Mouse (Mus musculus) kidney, adult 8-10 months (tissue): ENCODE measurements around the gene Tpk1.
"Not testable (repeated sequence)": the region's sequence is repeated elsewhere in the genome, so short reads cannot be mapped to it uniquely, and the experiment has no call there.

Source experiments
- DNase-seq, 2 experiments: peaks; one replicate each; pipeline ENCODE4 v3.0.0; 2022

Tpk1 gene

GRCm38 (mm10) chr6:43638865-43639264 is 27.2 kb downstream of the Tpk1 start:
- DNase-seq = no peak

- DNase-seq = no peak
These were observed 28.0 kb downstream of the Tpk1 start for GRCm38 (mm10) chr6:43638119-43638518.

DNA sequence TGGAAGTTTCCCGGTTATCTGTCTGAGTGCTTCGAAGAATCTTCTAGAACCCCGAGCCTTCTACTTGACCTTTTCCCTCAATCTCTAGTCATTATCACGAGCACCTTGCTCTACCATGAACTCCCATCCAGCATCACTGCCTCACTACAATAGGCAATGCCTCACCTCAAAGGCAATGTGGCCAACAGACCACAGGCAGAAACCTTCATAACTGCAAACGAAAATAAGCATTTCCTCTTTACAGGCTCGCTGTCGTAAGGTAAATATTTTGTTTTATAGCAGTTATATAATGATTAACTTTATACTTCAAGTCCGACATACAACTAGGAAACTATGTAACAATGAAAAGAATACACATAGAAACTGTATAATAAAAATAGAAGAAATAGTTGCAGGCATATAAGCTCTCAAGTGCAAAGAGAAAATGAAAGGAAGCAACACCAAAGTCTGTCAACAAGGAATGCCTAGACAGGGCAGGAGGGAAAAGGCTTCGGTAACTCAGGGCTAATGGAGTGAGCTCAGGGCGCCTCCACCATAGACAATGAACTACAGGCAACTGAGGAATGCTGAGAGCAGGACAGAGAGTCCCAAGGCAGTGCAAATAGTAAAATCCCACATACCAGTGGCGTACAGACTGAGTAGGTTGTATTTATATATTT is 29.0 kb downstream of the Tpk1 start:
- DNase-seq = no peak

- DNase-seq = no peak
These were observed 32.6 kb downstream of the Tpk1 start for GRCm38 (mm10) chr6:43633308-43633963.

GRCm38 (mm10) chr6:43632871-43633270 is 33.2 kb downstream of the Tpk1 start:
- no peak for DNase-seq

DNA sequence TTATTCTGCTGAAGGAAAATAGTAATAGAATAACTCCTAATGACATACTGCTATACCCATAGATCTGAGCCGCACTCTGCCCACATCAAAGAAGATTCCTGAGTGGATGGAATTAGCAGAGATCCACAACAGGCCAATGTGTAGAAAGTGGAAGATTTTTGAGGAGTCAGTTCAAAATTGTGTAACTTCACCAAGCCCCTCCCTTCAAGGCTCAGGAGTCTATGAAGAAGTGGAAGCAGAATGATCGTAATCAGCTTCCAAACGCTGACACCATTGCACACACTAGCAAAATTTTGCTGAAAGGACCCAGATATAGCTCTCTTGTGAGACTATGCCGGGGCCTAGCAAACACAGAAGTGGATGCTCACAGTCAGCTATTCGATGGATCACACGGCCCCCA is 42.6 kb downstream of the Tpk1 start:
- not testable (repeated sequence) for DNase-seq

- no peak for DNase-seq
These were observed 46.8 kb downstream of the Tpk1 start for GRCm38 (mm10) chr6:43619258-43619657.

DNA sequence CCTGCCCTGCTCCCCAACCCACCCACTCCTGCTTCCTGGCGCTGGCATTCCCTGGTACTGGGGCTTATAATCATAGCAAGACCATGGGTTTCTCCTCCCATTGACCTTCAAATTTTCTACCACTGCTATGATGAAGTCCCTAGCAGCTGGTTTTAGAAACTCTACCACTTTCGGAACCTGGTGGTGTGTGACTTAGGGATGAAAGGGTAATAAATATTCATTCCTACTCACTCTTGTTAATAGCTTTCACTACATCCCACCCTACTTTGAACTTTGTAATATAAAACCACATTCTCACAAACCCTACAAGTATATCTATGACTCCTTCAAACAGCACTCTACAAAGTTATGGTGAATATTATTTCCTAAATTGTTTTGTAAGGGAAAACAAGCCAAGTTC is 54.3 kb downstream of the Tpk1 start:
- no peak for DNase-seq

DNA sequence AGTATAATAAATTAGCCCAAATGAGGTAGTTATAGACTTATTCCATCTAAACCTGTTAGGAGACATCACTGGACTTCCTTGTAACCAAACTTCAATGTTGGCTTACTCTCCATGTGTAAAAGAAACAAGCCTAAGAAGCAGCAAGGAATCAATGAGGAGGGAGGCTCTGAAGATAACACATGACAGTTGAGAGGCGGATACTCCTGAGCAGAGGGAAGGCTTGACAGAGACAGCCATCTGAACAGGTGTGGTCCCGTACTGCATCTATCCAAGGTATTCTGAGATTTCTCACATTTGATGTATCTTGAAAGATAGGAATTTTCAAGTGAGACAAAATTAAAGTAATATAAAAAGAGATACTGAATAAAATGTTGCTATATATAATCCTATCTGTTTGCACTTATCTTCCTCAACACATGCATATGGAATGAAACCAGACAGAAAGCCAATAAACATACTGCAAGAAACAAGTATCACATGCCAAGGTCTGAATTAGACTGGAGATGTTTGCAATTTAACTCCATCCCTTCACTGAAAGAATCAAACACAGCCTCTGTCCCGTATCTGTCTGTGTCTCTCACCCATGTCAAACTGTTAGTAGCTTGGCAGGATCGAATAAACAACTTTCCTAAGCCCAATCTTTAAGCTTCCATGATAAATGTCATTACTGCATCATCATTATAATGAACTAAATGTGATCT is 75.1 kb downstream of the Tpk1 start:
- DNase-seq = no peak

DNA sequence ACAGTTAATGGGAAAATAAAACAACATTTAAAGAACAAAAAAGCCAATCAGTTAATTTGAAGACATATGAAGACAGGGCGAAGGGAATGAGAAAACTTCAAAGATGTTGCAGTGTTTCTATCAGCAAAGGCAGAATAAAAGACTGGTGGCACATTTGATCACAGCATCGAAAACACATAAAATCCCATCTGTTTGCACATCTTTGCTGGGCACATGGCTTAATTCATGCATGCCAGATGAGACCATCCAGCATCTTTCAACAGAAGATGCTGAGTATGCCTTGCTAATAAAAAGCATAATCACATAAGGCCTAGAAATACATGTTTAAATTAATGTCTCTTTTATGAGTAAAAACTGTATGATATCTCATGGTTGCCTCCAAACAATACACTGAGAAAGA is 80.8 kb downstream of the Tpk1 start:
- DNase-seq = no peak

DNA sequence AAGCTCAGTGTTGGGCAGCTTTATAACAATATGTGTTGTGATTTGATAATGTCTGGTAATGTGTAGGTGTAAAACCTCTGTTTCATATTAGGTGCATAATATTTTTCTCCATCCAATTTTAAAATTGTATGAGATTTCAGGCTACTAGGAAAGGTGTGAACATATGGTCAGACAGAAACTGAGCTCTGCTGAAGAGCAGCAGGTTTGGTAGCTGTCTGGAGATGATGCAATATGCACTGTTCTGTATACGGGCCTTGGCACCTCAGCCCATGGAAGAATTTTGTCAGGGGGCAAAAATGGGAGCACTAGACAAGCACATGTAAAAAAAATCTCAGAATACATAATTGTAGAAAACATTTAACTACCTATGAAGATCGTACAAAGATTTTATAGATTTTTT is 84.3 kb downstream of the Tpk1 start:
- no peak for DNase-seq

- DNase-seq = no peak
These were observed 98.2 kb downstream of the Tpk1 start for GRCm38 (mm10) chr6:43567885-43568284.

DNA sequence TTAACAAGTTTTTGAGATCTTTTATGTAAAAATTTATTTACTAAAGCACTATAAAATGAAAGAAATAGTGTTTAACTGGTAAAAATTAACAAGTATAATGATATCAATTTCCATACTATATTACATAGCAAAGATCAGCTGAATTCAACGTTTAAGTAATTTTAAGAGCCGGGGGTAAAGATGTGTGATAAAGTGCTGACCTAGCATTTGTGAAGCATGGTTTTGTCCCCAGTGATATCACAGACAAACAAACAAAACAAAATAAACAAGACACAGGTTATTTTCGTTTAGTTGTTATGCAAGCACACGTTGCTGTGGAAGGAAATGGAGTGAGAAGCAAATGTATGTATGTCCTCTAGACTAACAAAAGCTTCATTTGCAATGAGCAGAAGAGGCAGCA is 103.6 kb downstream of the Tpk1 start:
- no peak for DNase-seq

DNA sequence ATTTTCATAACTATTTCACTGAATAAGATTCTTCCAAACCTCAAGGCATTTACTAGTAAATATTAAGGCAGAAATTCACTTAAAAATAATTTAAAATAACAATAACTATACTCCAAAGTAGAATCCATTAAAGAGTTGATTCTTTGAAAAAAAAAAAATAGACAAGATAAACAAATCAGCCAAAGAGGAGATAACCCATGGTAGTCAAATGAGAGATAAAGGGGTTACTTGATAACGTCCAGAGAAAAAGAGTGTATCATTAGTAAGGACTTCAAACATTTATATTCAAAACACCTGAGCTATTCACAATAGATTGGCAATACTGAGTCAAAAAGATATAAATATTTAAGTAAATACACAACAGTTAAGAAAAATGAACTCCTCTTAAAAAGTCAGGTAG is 114.7 kb downstream of the Tpk1 start:
- no peak for DNase-seq

GRCm38 (mm10) chr6:43546537-43546936 is 119.5 kb downstream of the Tpk1 start:
- no peak for DNase-seq

GRCm38 (mm10) chr6:43537252-43537870 is 128.7 kb downstream of the Tpk1 start:
- no peak for DNase-seq

DNA sequence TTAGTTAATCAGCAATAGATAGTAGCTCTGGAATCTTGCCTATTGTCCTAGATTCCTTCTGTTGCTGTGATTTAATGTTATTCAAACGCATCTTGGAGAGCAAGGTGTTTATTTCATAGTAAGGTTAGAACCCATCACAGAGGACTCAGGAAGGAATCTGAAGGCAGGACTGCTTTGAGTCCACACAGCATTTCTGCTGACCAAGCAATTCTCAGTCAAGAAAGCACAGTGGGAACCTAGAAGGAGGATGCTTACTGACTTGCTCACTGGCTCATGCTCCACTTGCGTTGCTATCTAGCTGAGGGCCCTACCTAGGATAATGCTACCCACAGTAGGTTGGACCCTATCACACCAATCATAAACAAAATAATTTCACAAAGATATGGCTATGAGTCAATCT is 130.6 kb downstream of the Tpk1 start:
- DNase-seq = no peak

GRCm38 (mm10) chr6:43533323-43533722 is 132.8 kb downstream of the Tpk1 start:
- DNase-seq = no peak

DNA sequence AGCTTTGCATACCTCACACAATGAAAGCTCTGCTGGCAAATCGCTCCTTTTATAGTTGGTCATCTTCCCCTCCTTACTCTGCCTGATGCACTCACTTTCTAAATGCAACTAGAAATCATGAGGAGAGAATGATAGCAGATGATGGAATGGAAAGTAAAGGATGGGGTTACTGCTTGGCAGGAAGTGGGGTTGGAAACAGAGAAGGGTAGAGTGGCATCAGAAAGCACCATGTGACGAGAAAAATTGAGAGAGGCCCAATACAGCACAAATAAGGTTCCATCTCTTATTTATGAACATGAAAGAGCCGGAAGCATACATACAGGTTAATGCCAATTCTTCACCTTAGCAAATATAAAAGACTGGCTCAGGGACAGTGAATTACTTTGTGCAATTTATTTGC is 133.3 kb downstream of the Tpk1 start:
- no peak for DNase-seq

DNA sequence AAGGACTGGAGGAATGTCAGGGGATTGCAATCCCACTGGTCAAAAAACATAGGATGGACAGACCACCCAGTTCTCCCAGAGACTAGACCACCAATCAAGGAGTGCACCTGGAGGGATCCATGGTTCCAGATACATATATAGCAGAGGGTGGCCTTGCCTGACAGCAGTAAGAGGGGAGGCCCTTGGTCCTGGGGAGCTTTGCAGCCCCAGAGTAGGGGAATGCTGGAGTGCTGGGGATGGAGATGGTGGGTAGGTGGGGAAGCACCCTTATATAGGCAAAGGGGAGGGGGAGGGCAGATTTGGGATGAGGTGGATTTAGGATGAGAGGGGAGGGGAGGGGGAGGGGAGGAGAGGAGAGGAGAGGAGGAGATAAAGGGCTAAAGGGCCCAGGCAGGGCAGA is 134.1 kb downstream of the Tpk1 start:
- no peak for DNase-seq

GRCm38 (mm10) chr6:43528996-43529395 is 137.1 kb downstream of the Tpk1 start:
- DNase-seq = no peak

- DNase-seq = no peak
These were observed 141.1 kb downstream of the Tpk1 start for GRCm38 (mm10) chr6:43525028-43525427.

DNA sequence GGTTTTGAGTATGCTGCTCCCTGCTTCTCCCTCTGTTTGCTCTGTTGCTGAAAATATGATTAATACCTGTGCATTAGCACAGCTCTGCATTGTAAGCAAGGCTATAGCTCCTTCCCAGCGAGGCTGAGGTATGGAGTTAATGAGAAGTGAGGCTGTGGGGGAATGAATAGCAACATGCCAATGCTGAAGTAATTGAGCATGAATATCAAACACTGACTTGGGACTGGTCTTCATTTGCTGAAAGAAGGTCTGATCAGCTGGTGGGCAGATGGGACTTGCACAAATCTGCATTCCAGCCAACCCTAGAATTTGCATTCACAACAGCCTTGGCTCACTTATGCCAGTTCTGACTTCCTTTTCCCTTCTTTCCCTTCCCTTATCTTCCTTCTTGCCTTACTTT is 144.0 kb downstream of the Tpk1 start:
- no peak for DNase-seq

- DNase-seq = no peak
These were observed 145.9 kb downstream of the Tpk1 start for GRCm38 (mm10) chr6:43520218-43520617.
